Mouse (Mus musculus) lung, adult 2 months (tissue): ENCODE measurements around the gene Erich3.

Source experiments
- CTCF ChIP-seq: fragments of 200-500 bp; IDR thresholded peaks from 2 replicates; pipeline ENCODE4 v1.5.1; 2011; ENCODE audit warnings: mild to moderate bottlenecking, low read length, control low read depth; ENCODE audit not compliant: insufficient read depth
- POLR2A ChIP-seq: fragments of 200-500 bp; IDR thresholded peaks from 2 replicates; pipeline ENCODE4 v1.6.1; 2011; ENCODE audit warnings: low read depth, mild to moderate bottlenecking, control low read depth, low read length, borderline replicate concordance; ENCODE audit errors: extremely low read depth

DNA sequence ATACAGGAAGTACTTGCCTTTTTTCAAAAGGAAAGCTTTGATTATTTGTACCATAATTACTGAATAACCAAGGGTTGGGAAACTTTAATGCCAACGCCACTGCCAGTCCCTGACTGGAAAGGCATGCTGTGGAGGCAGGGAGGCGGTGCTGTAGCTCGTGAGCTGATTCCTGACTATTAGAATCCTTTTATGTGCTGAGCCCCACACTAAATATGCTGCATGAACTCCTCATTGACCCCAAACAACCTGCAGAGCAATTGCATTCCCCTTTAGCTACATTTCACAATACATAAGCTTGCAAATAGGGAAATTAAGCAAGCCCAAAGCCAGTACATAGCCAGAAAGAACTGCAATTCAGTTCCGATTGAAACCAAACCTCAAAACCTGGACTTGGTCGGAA is 77.8 kb downstream of the Erich3 start:
- TF ChIP-seq POLR2A, result no peak
- no peak for TF ChIP-seq CTCF
